Mouse (Mus musculus) liver, embryonic 14.5 days (tissue): ENCODE measurements around the gene Phf14. TPM values are rescaled to one million over a fixed set of nuclear protein-coding genes. Genes with fewer than 3 reads are reported as not detected.

Experiments used
- ATAC-seq: fragments of 200-750 bp; cut with Nextera tagmentation; 2 replicates; pipeline ENCODE4 v1.8.0; 2017; ENCODE audit warnings: moderate number of reproducible peaks, mild to moderate bottlenecking, moderate library complexity; ENCODE audit not compliant: insufficient read depth
- DNase-seq, 3 experiments: peaks; one replicate each; pipeline ENCODE4 v3.0.0-alpha.2; 2012 to 2013; ENCODE audit warnings: low read depth in 3 of 3, low spot score in 3 of 3
- H3K27ac ChIP-seq: fragments of 300-500 bp; sonication (generic); 2 replicates; pipeline ENCODE4 v1.5.1; 2014; ENCODE audit warnings: moderate library complexity, mild to moderate bottlenecking, control low read depth, inconsistent platforms
- H3K27me3 ChIP-seq: fragments of 300-500 bp; sonication (generic); 2 replicates; pipeline ENCODE4 v1.6.1; 2014; ENCODE audit warnings: mild to moderate bottlenecking, low read length, moderate library complexity; ENCODE audit not compliant: control insufficient read depth, insufficient read depth
- H3K36me3 ChIP-seq: fragments of 300-500 bp; sonication (generic); replicated peaks from 2 replicates; pipeline ENCODE4 v1.6.1; 2014; ENCODE audit warnings: low read depth; ENCODE audit not compliant: control insufficient read depth, insufficient read depth
- H3K4me1 ChIP-seq, 2 experiments: fragments of 200-500 bp in 1 of 2; fragments of 300-500 bp in 1 of 2; sonication (generic) in 1 of 2; replicated peaks; 2 replicates each; pipeline ENCODE4 v1.6.1; 2012 to 2014; ENCODE audit warnings: antibody characterized with exemption in 1 of 2, inconsistent platforms in 1 of 2, low read length in 1 of 2; ENCODE audit not compliant: control insufficient read depth in 2 of 2, insufficient read depth in 2 of 2
- H3K4me2 ChIP-seq: fragments of 300-500 bp; sonication (generic); 2 replicates; pipeline ENCODE4 v1.6.1; 2014; ENCODE audit warnings: low read depth, mild to moderate bottlenecking, control low read depth, moderate library complexity
- H3K4me3 ChIP-seq, 2 experiments: fragments of 200-500 bp in 1 of 2; fragments of 300-500 bp in 1 of 2; sonication (generic) in 1 of 2; 2 replicates each; pipeline ENCODE4 v1.5.1; 2012 to 2014; ENCODE audit warnings: low read depth in 2 of 2, low read length in 2 of 2, mild to moderate bottlenecking in 2 of 2, control low read depth in 1 of 2, inconsistent platforms in 1 of 2, moderate library complexity in 1 of 2; ENCODE audit not compliant: insufficient read depth in 1 of 2
- H3K9ac ChIP-seq: fragments of 300-500 bp; sonication (generic); replicated peaks from 2 replicates; pipeline ENCODE4 v1.6.1; 2014; ENCODE audit warnings: mild to moderate bottlenecking, control low read depth, moderate library complexity
- H3K9me3 ChIP-seq: fragments of 300-500 bp; sonication (generic); 2 replicates; pipeline ENCODE4 v1.6.1; 2016; ENCODE audit warnings: low read length, mixed read lengths; ENCODE audit not compliant: control insufficient read depth
- CTCF ChIP-seq: IDR thresholded peaks from 2 replicates; pipeline ENCODE4 v1.5.1; 2016; ENCODE audit warnings: antibody characterized with exemption, low read depth, control low read depth
- EP300 ChIP-seq: IDR thresholded peaks from 2 replicates; pipeline ENCODE4 v1.6.1; 2016; ENCODE audit warnings: antibody characterized with exemption, low read depth
- WGBS: fragments of 180-500 bp; shearing (Covaris S2); extraction: QIAGEN DNeasy Blood & Tissue Kit; methylation state at CpG from one replicate; pipeline ENCODE4 v1.1.7; 2014; ENCODE audit not compliant: insufficient replicate concordance; 5-methylcytosine and 5-hydroxymethylcytosine counted together
- polyA plus RNA-seq, 2 experiments: library from polyadenylated mRNA; depleted of rRNA in 1 of 2; stranded (reverse) in 1 of 2; unstranded in 1 of 2; fragments of >200 nt; fragmentation: Nextera tagmentation in 1 of 2; extraction: Ambion mirVana in 1 of 2; gene quantifications; 2 replicates each; pipeline versions ENCODE4 v1.2.1 to v1.2.3; 2012 to 2014

Gene Phf14
- polyA plus RNA-seq, 2 experiments = 9.3 to 19.5 TPM

DNA sequence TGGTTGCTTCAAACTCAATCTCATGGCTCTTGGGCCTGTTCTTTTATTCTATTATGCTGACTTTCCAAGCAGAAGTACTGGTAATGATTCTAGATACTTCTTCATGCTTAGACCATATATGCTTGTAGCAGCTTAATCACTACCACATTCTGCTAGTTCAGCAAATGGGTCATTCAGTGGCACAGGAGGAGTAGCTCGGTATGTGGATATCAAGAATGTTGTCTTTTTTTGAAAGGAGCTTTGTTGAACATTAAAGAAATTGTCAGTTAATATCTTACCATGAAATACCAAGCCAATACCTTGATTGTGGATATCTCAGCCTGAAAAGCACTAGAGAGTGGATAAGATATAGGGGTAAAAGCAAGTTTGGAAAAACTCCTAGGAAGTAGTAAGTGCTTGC lies 91.9 kb downstream of the Phf14 start:
- TF ChIP-seq CTCF = no peak
- no peak for TF ChIP-seq EP300
- DNase-seq (no peak), ATAC-seq (no peak)
- peaks cover 2% of the 10 kb centered on the region; the same call in 1 of the 2 replicates for H3K36me3 ChIP-seq
- no peak overlapping the region for H3K27ac ChIP-seq
- no peaks in the 10 kb centered on the region for H3K4me1 ChIP-seq
- WGBS = 68% methylated on average over 1 of the region's 1 CpGs
- no peak overlapping the region for H3K9ac ChIP-seq
- H3K4me2 ChIP-seq = no peak overlapping the region
- no peaks in the 10 kb centered on the region for H3K9me3 ChIP-seq
- no peaks in the 10 kb centered on the region for H3K27me3 ChIP-seq
- no peak overlapping the region for H3K4me3 ChIP-seq

DNA sequence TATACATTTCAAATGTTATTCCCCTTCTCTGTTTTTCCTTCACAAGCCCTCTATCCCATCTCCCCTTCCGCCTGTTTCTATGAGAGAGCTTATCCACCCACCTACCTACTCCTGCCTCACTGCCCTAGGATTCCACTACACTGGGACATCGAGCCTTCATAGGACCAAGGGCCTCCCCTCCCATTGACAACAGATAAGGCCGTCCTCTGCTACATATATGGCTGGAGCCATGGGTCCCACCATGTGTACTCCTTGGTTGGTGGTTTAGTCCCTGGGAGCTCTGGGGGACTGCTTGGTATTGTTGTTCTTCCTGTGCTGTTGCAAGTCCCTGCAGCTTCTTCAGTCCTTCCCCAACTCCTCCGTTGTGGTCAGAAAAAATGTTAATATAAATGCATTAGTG lies 97.8 kb downstream of the Phf14 start:
- ATAC-seq = no peak

DNA sequence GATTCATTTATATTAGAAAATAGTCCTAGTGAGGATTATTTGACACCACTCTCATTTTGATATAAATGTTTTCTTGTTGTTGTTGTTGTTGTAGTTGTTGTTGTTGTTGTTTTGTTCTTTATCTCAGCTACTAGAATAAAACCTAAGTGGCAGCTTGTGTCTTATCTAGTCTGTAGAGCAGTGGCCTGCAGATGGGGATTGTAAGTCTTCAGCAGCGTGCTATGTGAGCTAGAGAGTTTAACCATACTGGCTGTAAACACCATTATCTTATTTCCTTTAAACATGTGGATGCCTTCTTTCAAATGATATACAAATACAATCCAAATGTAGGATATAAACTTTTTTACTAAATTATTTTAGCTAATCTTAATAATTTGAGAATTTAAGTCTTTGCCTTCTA lies 98.4 kb downstream of the Phf14 start:
- H3K9ac ChIP-seq = no peak overlapping the region
- H3K4me3 ChIP-seq = no peak overlapping the region
- 28% methylated on average over 1 of the region's 1 CpGs for WGBS
- no peaks in the 10 kb centered on the region for H3K9me3 ChIP-seq
- TF ChIP-seq CTCF (no peak), EP300 (no peak)
- H3K4me1 ChIP-seq = no peaks in the 10 kb centered on the region
- H3K27ac ChIP-seq = no peak overlapping the region
- H3K27me3 ChIP-seq = no peaks in the 10 kb centered on the region
- peak; percentile 43; the same call in 1 of the 2 replicates for ATAC-seq
- no peaks in the 10 kb centered on the region for H3K36me3 ChIP-seq
- DNase-seq = no peak
- H3K4me2 ChIP-seq = no peak overlapping the region

More for the DNA sequence above, 97.8 kb downstream of the Phf14 start:
- Histone ChIP-seq H3K36me3 (no peaks in the 10 kb centered on the region), H3K4me1 (no peaks in the 10 kb centered on the region), H3K27me3 (no peaks in the 10 kb centered on the region), H3K4me2 (no peak overlapping the region), H3K4me3 (no peak overlapping the region), H3K9ac (no peak overlapping the region), H3K27ac (no peak overlapping the region), H3K9me3 (no peaks in the 10 kb centered on the region)
- WGBS = 59% methylated on average over 4 of the region's 4 CpGs
- no peak for DNase-seq
- no peak for TF ChIP-seq EP300

DNA sequence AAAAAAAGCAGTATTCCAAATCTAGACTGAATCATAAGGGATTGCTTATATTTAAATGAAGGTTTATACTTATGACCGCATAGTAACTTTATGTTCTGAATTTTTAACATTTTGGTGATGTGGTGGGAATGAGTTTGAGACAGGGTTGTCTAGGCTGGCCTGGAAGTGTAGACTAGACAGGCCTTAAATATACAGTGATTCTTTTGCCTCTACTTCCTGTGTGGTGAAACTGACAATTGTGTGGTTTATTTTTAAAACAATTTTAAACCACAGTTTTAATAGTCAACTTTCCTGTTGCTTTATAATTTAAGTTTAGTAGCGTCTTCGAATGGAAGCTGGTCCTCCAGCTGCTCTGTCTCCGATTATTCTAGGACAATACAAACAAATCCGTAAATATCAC lies 104.5 kb downstream of the Phf14 start:
- no peaks in the 10 kb centered on the region for H3K27me3 ChIP-seq
- no peak for TF ChIP-seq EP300
- no peak for TF ChIP-seq CTCF
- 75% methylated on average over 5 of the region's 5 CpGs for WGBS
- no peak overlapping the region for H3K27ac ChIP-seq
- H3K36me3 ChIP-seq = no peaks in the 10 kb centered on the region
- H3K4me3 ChIP-seq = no peak overlapping the region
- H3K4me1 ChIP-seq = no peaks in the 10 kb centered on the region
- DNase-seq = no peak
- no peak for ATAC-seq
- H3K9me3 ChIP-seq = no peaks in the 10 kb centered on the region
- no peak overlapping the region for H3K9ac ChIP-seq
- no peak overlapping the region for H3K4me2 ChIP-seq

DNA sequence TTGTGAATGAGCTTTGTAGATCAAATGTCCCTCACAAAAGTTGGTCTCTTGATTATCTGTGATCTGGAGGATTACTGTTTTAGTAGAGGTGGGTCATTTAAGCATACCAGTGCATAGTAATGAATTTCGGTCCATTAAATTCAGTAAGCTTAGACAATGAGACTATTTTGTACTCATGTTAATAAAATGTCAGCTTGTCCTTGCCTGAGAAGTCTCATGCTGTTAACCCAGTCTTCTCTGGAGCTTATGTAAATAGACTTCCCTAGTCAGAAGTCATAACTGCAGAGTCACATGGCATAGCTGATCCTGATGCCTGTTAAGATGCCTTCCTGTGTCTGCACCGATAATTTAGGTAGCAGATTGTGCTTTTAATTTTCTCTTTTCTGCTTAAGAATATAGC lies 106.4 kb downstream of the Phf14 start:
- Histone ChIP-seq H3K27ac (no peak overlapping the region), H3K4me2 (no peak overlapping the region), H3K9ac (no peak overlapping the region), H3K4me1 (no peaks in the 10 kb centered on the region), H3K27me3 (no peaks in the 10 kb centered on the region), H3K9me3 (no peaks in the 10 kb centered on the region), H3K4me3 (no peak overlapping the region), H3K36me3 (no peaks in the 10 kb centered on the region)
- TF ChIP-seq EP300 (no peak), CTCF (no peak)
- DNase-seq = no peak
- no peak for ATAC-seq
- WGBS = 60% methylated on average over 2 of the region's 2 CpGs

DNA sequence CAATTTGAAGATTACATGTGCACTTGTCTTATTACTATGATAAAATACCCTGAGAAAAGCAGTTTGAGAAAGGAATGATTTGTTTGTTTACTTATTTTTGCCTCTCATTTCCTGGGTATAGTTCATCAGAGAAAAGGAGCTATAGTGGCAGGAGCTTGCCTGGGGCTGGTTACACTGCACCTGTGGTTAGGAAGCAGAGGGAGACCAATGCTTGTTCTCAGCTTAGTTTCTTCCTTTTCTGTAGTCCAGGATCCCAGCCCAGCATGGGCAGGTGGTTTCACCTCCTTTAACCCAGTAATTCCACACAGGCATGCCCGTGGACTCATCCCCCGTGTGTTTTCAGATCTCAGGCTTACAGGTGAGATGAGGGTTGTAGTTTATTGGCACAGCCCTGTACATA lies 107.1 kb downstream of the Phf14 start:
- no peaks in the 10 kb centered on the region for H3K27me3 ChIP-seq
- no peaks in the 10 kb centered on the region for H3K36me3 ChIP-seq
- ATAC-seq = no peak
- no peaks in the 10 kb centered on the region for H3K4me1 ChIP-seq
- no peak overlapping the region for H3K9ac ChIP-seq
- TF ChIP-seq CTCF (no peak), EP300 (no peak)
- 80% methylated on average over 2 of the region's 2 CpGs for WGBS
- H3K27ac ChIP-seq = no peak overlapping the region
- DNase-seq = no peak
- no peak overlapping the region for H3K4me2 ChIP-seq
- no peak overlapping the region for H3K4me3 ChIP-seq
- H3K9me3 ChIP-seq = no peaks in the 10 kb centered on the region
